Mouse (Mus musculus) CD8-positive naive resting alpha-beta T cell, adult 2 months (primary cell): ENCODE measurements around the gene Syt3.
A peak's percentile ranks its signal among the peaks of the same experiment; 100 is the strongest.

ENCODE experiments used
- DNase-seq, 2 experiments: peaks; one replicate each; pipeline ENCODE4 v3.0.0; 2022; ENCODE audit warnings: low read depth in 2 of 2, low spot score in 2 of 2

The Syt3 gene

DNA sequence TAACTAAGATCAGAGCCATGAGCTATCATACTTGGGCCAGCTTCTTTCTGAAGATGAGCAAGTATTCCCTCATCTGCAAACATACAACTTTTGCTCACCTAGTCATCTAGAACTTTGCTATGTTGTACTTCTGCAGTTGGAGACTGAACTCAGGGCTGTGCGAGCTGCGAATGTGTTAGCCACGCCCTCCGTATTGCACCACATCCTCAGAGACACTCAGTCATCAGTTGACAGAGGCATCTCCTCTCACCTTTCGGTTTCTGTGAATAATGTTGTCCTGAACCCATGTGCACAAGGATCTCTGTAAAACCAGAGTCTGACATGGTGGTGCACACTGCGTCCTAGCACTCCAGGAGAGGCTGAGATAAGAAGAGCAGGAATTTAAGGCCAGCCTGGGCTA, 17.8 kb downstream of the Syt3 start:
- no peak for DNase-seq

GRCm38 (mm10) chr7:44405346-44406014, 21.6 kb downstream of the Syt3 start:
- peak; percentile 65 to 77 for DNase-seq

GRCm38 (mm10) chr7:44406015-44406355, 22.1 kb downstream of the Syt3 start:
- no peak for DNase-seq

- no peak for DNase-seq
Measured at GRCm38 (mm10) chr7:44411144-44411543, 27.2 kb downstream of the Syt3 start.

GRCm38 (mm10) chr7:44413307-44413706, 29.4 kb downstream of the Syt3 start:
- no peak for DNase-seq

GRCm38 (mm10) chr7:44427666-44428065, 43.8 kb downstream of the Syt3 start:
- DNase-seq: no peak

- no peak for DNase-seq
Measured at GRCm38 (mm10) chr7:44428171-44428950, 44.5 kb downstream of the Syt3 start.

DNA sequence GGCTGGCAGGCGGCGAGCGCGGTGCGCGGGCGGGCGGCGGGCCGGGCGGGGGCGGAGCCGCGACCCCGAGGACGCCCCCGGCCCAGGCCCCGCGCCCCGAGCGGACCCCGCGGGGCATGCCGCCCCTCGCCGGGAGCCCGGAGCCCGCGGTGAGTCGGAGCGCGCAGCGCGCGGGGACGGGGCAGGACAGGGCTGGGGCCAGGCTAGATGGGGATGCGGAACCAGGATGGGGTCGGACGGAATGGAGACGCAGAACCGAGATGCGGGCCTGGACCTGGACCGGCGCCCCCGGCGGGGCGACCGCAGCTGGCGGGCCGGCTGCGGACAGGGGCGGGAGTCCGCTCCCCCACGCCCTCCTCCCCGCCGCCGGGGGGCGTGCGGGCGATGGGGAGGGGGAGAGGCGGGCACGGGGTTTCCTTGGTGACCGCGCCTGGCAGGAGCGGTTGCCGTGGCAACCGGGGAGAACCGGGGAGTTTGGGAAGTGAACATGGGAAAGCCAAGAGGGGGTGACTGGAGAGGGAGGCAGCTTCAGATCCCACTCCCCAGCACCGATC, 45.1 kb downstream of the Syt3 start, which contains the start of gene Lrrc4b:
TSS of gene Lrrc4b (plus strand) at position 51 of the 554 bp plus-strand sequence.
- DNase-seq: no peak

- no peak for DNase-seq
Measured at GRCm38 (mm10) chr7:44429534-44430488, 45.9 kb downstream of the Syt3 start.

DNA sequence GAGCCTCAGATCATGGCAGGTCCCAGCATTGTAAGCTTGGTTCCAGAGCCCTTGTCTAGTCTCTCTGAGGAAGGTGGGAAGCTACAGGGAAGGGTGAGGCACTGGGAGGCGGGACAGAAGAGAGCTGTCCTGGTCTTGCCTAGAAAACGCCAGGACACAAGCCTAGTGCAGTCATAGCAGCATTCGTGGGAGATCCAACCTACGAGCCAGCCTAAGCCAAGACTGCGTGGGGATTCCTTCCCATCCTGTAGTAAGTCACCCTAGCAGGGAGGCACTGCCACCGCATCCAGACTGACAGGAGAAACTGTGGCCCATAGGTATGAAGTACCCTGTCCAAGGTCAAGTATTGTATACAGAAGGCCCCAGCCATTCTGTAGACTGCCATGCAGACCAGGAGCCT, 48.6 kb downstream of the Syt3 start:
- no peak for DNase-seq

DNA sequence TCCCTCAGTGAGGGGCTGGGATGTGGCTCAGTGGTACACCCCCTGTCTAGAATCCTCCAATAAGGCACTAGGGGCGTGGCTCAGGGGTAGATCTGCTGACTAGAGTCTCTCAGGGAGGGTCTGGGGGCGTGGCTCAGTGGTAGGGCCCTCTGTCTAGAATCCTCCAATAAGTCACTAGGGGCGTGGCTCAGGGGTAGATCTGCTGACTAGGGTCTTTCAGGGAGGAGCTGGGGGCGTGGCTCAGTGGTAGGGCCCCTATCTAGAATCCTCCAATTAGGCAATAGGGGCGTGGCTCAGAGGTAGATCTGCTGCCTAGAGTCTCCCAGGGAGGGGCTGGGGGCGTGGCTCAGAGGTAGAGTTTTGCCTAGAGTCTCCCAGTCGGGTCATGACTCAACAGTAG, 49.5 kb downstream of the Syt3 start:
- no peak for DNase-seq

- DNase-seq: no peak
Measured at GRCm38 (mm10) chr7:44434089-44434488, 50.2 kb downstream of the Syt3 start.

DNA sequence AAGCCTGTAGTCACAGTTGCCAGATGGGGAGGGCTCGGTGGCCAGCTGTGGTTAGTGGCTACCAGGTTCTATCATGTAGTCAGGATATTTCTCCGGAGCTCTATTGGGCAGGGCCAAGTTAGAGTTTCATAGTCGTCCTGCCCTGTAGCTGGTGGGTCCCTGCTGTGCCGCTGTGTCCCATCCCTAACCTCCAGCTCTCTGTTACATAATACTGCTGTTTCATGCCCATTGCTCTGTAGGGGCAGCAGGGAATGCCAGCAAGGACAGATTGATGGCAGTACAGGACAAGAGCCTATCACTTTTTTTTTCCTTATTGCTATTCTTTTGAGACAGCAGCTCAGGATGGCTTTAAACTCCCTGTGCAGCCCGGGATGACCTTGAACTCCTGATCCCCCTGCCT, 51.9 kb downstream of the Syt3 start:
- DNase-seq: no peak

GRCm38 (mm10) chr7:44436267-44436666, 52.4 kb downstream of the Syt3 start:
- no peak for DNase-seq

DNA sequence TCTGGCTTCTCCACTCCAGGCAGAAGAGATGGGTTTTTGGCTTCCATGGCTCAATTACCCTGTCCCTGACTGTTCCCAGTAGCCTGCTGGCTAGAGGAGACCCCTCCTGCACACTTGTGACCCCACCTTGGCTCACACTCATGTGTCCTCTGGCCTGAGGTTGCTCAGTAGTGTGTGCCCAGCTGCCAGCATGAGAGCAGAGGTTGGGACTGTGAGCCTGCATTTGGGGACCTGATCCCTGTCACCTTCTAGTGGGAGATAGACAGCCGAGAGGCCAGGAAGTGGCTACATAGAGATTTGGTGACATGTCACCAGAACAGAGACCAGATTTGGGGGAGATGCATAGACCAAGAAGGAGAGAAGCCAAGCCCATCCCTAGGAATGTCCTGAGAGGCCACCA, 53.3 kb downstream of the Syt3 start:
- DNase-seq: no peak

GRCm38 (mm10) chr7:44437933-44438332, 54.0 kb downstream of the Syt3 start:
- no peak for DNase-seq

DNA sequence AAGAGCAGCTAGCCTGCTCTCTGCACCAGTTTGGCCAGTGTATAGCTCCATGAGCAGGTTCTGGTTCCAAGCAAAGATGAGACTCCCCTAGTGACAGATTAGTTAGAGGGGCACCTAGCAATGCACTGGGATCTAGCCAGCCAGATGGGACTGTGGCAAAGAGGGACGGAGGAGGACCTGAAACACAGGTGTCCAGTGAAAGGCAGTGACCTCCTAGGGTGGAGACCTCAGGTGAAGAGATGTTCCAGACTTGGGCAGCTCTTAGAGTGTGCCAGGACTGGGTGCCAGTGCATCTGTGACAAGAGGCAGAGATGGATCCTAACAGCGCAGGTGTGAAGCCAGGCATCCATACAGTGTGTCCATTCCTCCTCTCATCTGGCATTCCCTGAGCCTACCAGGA, 55.8 kb downstream of the Syt3 start:
- no peak for DNase-seq

DNA sequence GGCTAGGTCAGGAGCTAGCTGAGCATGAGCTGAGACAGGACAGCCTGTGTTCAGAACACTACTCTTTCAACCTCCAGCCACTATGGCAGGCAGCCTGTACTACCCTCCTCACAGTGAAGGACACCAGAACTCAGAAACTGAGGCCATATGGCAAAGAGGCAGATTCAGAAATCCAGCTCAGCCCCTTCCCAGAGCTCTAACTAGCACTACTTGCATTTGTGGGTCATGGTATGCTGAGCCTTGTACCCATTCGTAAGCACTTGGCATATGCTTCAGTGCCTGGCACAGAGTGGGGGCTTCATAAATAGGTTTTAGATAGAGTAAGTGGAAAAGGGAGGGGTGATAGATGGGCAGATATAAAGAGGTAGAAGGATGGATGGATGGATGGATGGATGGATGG, 56.6 kb downstream of the Syt3 start:
- DNase-seq: no peak

GRCm38 (mm10) chr7:44441180-44441579, 57.3 kb downstream of the Syt3 start:
- DNase-seq: no peak

GRCm38 (mm10) chr7:44441648-44442109, 57.8 kb downstream of the Syt3 start:
- no peak for DNase-seq

GRCm38 (mm10) chr7:44442407-44442821, 58.5 kb downstream of the Syt3 start:
- no peak for DNase-seq
